Mouse (Mus musculus) ES-Bruce4 (cell line): ENCODE data around the gene Usp48.

Experiments
- CTCF ChIP-seq: IDR thresholded peaks from one replicate; pipeline ENCODE4 v1.8.1; 2011; ENCODE audit warnings: low read depth, low read length
- POLR2A ChIP-seq: IDR thresholded peaks from one replicate; pipeline ENCODE4 v1.8.1; 2011; ENCODE audit warnings: low read length; ENCODE audit not compliant: insufficient read depth

GRCm38 (mm10) chr4:137593601-137594495 is at the start of gene Usp48:
- TF ChIP-seq POLR2A, result no peak
- TF ChIP-seq CTCF, result no peak
